Mouse (Mus musculus): ENCODE results near the gene Olfr951. TPM values are rescaled to one million over a fixed set of nuclear protein-coding genes. Genes with fewer than 3 reads are reported as not detected.

Olfr951 gene
- not detected for total RNA-seq (2021)
- long read RNA-seq, experiment 1: 0 reads
- long read RNA-seq, experiment 2: 0 reads

DNA sequence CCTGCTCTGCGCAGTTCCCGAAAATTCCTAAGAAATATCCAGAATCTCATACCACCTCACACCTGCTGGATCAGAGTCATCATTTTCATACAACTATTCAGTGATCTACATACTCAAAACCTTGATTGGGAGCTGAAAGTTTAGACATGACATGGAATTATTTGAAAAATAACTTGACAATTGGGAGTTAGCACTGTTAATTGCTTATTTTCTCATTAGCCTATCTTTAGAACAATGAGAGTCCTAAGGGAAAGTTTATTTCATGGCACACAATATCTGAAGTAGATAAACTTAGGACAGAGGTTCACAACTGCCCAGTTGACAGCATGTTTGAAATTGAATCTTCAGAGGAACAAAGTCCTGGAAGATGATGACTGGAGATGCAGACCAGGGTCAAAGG is at the start of gene Olfr951:
TSS of gene Olfr951 (plus strand) at position 301 of the 400 bp plus-strand sequence.
- Histone ChIP-seq H3K27ac (no peak within 1 kb of the TSS), H3K4me3 (no peak within 1 kb of the TSS)
- intact Hi-C loops (cut with DNase I): loop anchor here (5.0 kb wide), 1 partner anchor 70 kb away; the partner anchor contains the start of gene Olfr954
- no peak for TF ChIP-seq CTCF (IDR thresholded peaks at IDR 0.05)
- DNase-seq (ENCODE audit: extremely low spot score in 1 of 2, low spot score in 2 of 2): no peak

DNA sequence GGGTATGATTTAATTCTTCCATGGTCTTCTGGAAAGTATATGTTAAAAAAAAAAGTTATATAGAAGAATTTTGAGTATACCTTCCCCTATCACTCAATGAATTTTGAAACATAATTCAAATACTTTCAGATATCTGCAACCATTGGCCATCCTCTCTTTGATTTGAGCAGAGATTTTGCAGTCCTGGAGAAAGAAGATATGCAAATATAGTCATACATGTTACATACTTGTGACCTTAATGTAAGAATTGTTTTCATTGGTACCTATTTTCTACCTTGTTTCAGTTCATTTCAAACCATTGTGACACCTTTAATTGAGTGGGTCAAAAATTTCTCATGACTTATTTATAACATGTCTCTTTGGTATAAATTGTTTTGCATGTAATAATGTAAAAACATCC is 39.8 kb downstream of the Olfr951 start, which contains the start of gene Olfr952:
TSS of gene Olfr952 (minus strand) at position 101 of the 400 bp plus-strand sequence.
- Histone ChIP-seq H3K27ac (no peak within 1 kb of the TSS), H3K4me3 (no peak within 1 kb of the TSS)
- intact Hi-C loops (cut with DNase I): no loop called here
- TF ChIP-seq CTCF (IDR thresholded peaks at IDR 0.05): no peak
- no peak for DNase-seq (ENCODE audit: extremely low spot score in 1 of 2, low spot score in 2 of 2)

Other genes with a start within 250 kb of the Olfr951 start
- not detected for gene Olfr943, start 221.1 kb upstream of the Olfr951 start, total RNA-seq (2021)
- not detected for gene Olfr944, start 185.5 kb upstream of the Olfr951 start, total RNA-seq (2021)
- not detected for gene Olfr1537, start 137.4 kb upstream of the Olfr951 start, total RNA-seq (2021)
- not detected for gene Olfr945, start 110.6 kb upstream of the Olfr951 start, total RNA-seq (2021)
- gene Olfr948, start 61.4 kb upstream of the Olfr951 start, total RNA-seq (2021): not detected
- gene Olfr952, start 39.7 kb downstream of the Olfr951 start, total RNA-seq (2021): not detected
- gene Olfr954, start 69.3 kb downstream of the Olfr951 start, total RNA-seq (2021): not detected
- gene Olfr955, start 84.5 kb downstream of the Olfr951 start, total RNA-seq (2021): not detected
- gene Olfr44, start 106.6 kb downstream of the Olfr951 start, total RNA-seq (2021): not detected
- not detected for gene Olfr957, start 128.4 kb downstream of the Olfr951 start, total RNA-seq (2021)
- not detected for gene Olfr958, start 166.6 kb downstream of the Olfr951 start, total RNA-seq (2021)
- not detected for gene Olfr959, start 188.2 kb downstream of the Olfr951 start, total RNA-seq (2021)
- gene AW551984, start 217.0 kb downstream of the Olfr951 start, total RNA-seq (2021): 1 to 10 TPM; 4.5 to 9.2 TPM
- gene Olfr148, start 223.2 kb downstream of the Olfr951 start, total RNA-seq (2021): not detected
- not detected for gene Olfr960, start 234.0 kb downstream of the Olfr951 start, total RNA-seq (2021)

Measured in left cerebral cortex, adult 2 months (tissue).